Comparison of ENCODE assay signal across 8 mouse cellular contexts in genomic region chr11:4001603-4002002, GRCm38 (mm10). TPM values are rescaled to one million over a fixed set of nuclear protein-coding genes. Genes with fewer than 3 reads are reported as not detected.
DNase-seq lines count a peak whose midpoint lies in the region; ATAC-seq and TF ChIP-seq lines count a peak whose summit lies in the region.

No protein-coding gene starts in this region.

- DNase-seq in layer of hippocampus, adult 11-12 months (ENCODE audit: low spot score), result peak; percentile 73
- no peak for DNase-seq in layer of hippocampus, adult 9-10 months (ENCODE audit: low spot score)
- DNase-seq in adrenal gland, adult 8-10 months, result peak; percentile 26
- DNase-seq in embryo, embryonic 9.5 days (ENCODE audit: extremely low spot score), result peak; percentile 77
- peak; percentile 79 for DNase-seq in hindbrain, postnatal 0 days (ENCODE audit: low spot score)
- peak; percentile 67 for DNase-seq in liver, embryonic 11.5 days (ENCODE audit: low spot score)
- peak; percentile 53 for DNase-seq in thymus, postnatal 25 days

- H3K4me3 ChIP-seq in hindbrain, postnatal 0 days (ENCODE audit: low read length), result no peak overlapping the region
- no peak overlapping the region for H3K4me3 ChIP-seq in liver, embryonic 11.5 days (ENCODE audit: low read depth, low read length)
- no peak overlapping the region for H3K4me3 ChIP-seq in olfactory bulb, adult 2 months (ENCODE audit: insufficient read depth, low read depth, low read length)

- no peaks in the 10 kb centered on the region for H3K9me3 ChIP-seq in hindbrain, postnatal 0 days (ENCODE audit: low read length)
- H3K9me3 ChIP-seq in liver, embryonic 11.5 days (ENCODE audit: control insufficient read depth, low read length), result no peaks in the 10 kb centered on the region

- H3K27ac ChIP-seq in hindbrain, postnatal 0 days, result no peak overlapping the region
- H3K27ac ChIP-seq in liver, embryonic 11.5 days (ENCODE audit: low read depth, low read length), result no peak overlapping the region
- no peak overlapping the region for H3K27ac ChIP-seq in olfactory bulb, adult 2 months (ENCODE audit: insufficient read depth, low read depth, low read length)

- H3K4me2 ChIP-seq in hindbrain, postnatal 0 days (ENCODE audit: low read depth, low read length), result no peak overlapping the region
- no peak overlapping the region for H3K4me2 ChIP-seq in liver, embryonic 11.5 days

- no peak for TF ChIP-seq POLR2A in olfactory bulb, adult 2 months (IDR thresholded peaks at IDR 0.05; ENCODE audit: insufficient read depth, low read depth, low read length)

- peak; percentile 88 for TF ChIP-seq CTCF in hindbrain, postnatal 0 days (IDR thresholded peaks at IDR 0.05; ENCODE audit: low read depth)
- TF ChIP-seq CTCF in olfactory bulb, adult 2 months (IDR thresholded peaks at IDR 0.05; ENCODE audit: insufficient read depth, low read depth, low read length), result peak; percentile 80

- no peak overlapping the region for H3K9ac ChIP-seq in hindbrain, postnatal 0 days (replicated peaks; ENCODE audit: low read length)
- H3K9ac ChIP-seq in liver, embryonic 11.5 days (ENCODE audit: low read depth, low read length), result no peak overlapping the region

- no peaks in the 10 kb centered on the region for H3K4me1 ChIP-seq in hindbrain, postnatal 0 days (ENCODE audit: insufficient read depth, low read length)
- H3K4me1 ChIP-seq in liver, embryonic 11.5 days (replicated peaks; ENCODE audit: control insufficient read depth, insufficient read depth, low read length), result no peaks in the 10 kb centered on the region
- peaks cover 10% of the 10 kb centered on the region for H3K4me1 ChIP-seq in olfactory bulb, adult 2 months (ENCODE audit: control insufficient read depth, insufficient read depth, low read length)

- no peaks in the 10 kb centered on the region for H3K36me3 ChIP-seq in hindbrain, postnatal 0 days (ENCODE audit: insufficient read depth, low read length)
- H3K36me3 ChIP-seq in liver, embryonic 11.5 days (ENCODE audit: control insufficient read depth, insufficient read depth, low read length), result no peaks in the 10 kb centered on the region

- 6% methylated on average over 5 of the region's 5 CpGs for WGBS in hindbrain, postnatal 0 days
- 10% methylated on average over 5 of the region's 5 CpGs for WGBS in liver, embryonic 11.5 days
- 6% methylated on average over 5 of the region's 5 CpGs for WGBS in olfactory bulb, adult 2 months

- peaks cover 28% of the 10 kb centered on the region; the same call in 1 of the 2 replicates for H3K27me3 ChIP-seq in hindbrain, postnatal 0 days (ENCODE audit: insufficient read depth, low read length)
- H3K27me3 ChIP-seq in liver, embryonic 11.5 days (replicated peaks; ENCODE audit: control insufficient read depth, insufficient read depth, low read length), result peaks cover 34% of the 10 kb centered on the region

- ATAC-seq in hindbrain, postnatal 0 days, result peak; percentile 67; the same call in 1 of the 2 replicates
- no peak for ATAC-seq in liver, embryonic 11.5 days (replicated peaks; ENCODE audit: low FRiP score)

RNA-seq across cellular contexts. Expression of gene Gal3st1, which starts 18.2 kb away (rescaled TPM):
- under 1 TPM in 3 of 4 experiments, not detected in 1; 0.15 to 0.19 (median 0.18) TPM for total RNA-seq in adrenal gland, adult 8-10 months (2022)
- total RNA-seq in hindbrain, postnatal 0 days (2014; rRNA removed), result 30.3 and 34.6 TPM in 2 replicates
- polyA plus RNA-seq in hindbrain, postnatal 0 days (2015; fragmentation: Nextera tagmentation; extraction: Ambion mirVana), result 18.5 and 18.8 TPM in 2 replicates
- polyA plus RNA-seq in liver, embryonic 11.5 days (2014; fragmentation: Nextera tagmentation; extraction: Ambion mirVana), result 0.87 and 1.5 TPM in 2 replicates
- polyA plus RNA-seq in olfactory bulb, adult 2 months (2012; ENCODE audit: insufficient read depth, insufficient read length, low replicate concordance, missing spikeins), result not detected in 2 replicates

RNA-seq across cellular contexts. Expression of gene 4930556J24Rik, which starts 25.0 kb away (rescaled TPM):
- total RNA-seq in adrenal gland, adult 8-10 months (2022), result not detected
- total RNA-seq in hindbrain, postnatal 0 days (2014; rRNA removed), result not detected in 2 replicates
- polyA plus RNA-seq in hindbrain, postnatal 0 days (2015; fragmentation: Nextera tagmentation; extraction: Ambion mirVana), result 0.25 and 0.35 TPM in 2 replicates
- polyA plus RNA-seq in liver, embryonic 11.5 days (2014; fragmentation: Nextera tagmentation; extraction: Ambion mirVana), result 0.16 and 0.29 TPM in 2 replicates
- polyA plus RNA-seq in olfactory bulb, adult 2 months (2012; ENCODE audit: insufficient read depth, insufficient read length, low replicate concordance, missing spikeins), result not detected in 2 replicates

RNA-seq across cellular contexts. Expression of gene Sec14l4, which starts 29.7 kb away (rescaled TPM):
- 1 to 10 TPM in 2 of 4 experiments, under 1 TPM in 1, not detected in 1; 0.59 to 5.1 (median 3.8) TPM for total RNA-seq in adrenal gland, adult 8-10 months (2022)
- not detected in 2 replicates for total RNA-seq in hindbrain, postnatal 0 days (2014; rRNA removed)
- polyA plus RNA-seq in hindbrain, postnatal 0 days (2015; fragmentation: Nextera tagmentation; extraction: Ambion mirVana), result not detected in 2 replicates
- polyA plus RNA-seq in liver, embryonic 11.5 days (2014; fragmentation: Nextera tagmentation; extraction: Ambion mirVana), result 0.88 and 1.1 TPM in 2 replicates
- polyA plus RNA-seq in olfactory bulb, adult 2 months (2012; ENCODE audit: insufficient read depth, insufficient read length, low replicate concordance, missing spikeins), result not detected in 2 replicates

RNA-seq across cellular contexts. Expression of gene Pes1, which starts 37.8 kb away (rescaled TPM):
- total RNA-seq in adrenal gland, adult 8-10 months (2022), result 10 to 100 TPM; 53.4 to 60.5 (median 55.8) TPM
- total RNA-seq in hindbrain, postnatal 0 days (2014; rRNA removed), result 35.9 and 36.4 TPM in 2 replicates
- 44.5 and 46.8 TPM in 2 replicates for polyA plus RNA-seq in hindbrain, postnatal 0 days (2015; fragmentation: Nextera tagmentation; extraction: Ambion mirVana)
- 105 and 112 TPM in 2 replicates for polyA plus RNA-seq in liver, embryonic 11.5 days (2014; fragmentation: Nextera tagmentation; extraction: Ambion mirVana)
- polyA plus RNA-seq in olfactory bulb, adult 2 months (2012; ENCODE audit: insufficient read depth, insufficient read length, low replicate concordance, missing spikeins), result not detected in 2 replicates
